Comparison of ENCODE assay signal across 7 mouse cellular contexts in the genomic region with DNA sequence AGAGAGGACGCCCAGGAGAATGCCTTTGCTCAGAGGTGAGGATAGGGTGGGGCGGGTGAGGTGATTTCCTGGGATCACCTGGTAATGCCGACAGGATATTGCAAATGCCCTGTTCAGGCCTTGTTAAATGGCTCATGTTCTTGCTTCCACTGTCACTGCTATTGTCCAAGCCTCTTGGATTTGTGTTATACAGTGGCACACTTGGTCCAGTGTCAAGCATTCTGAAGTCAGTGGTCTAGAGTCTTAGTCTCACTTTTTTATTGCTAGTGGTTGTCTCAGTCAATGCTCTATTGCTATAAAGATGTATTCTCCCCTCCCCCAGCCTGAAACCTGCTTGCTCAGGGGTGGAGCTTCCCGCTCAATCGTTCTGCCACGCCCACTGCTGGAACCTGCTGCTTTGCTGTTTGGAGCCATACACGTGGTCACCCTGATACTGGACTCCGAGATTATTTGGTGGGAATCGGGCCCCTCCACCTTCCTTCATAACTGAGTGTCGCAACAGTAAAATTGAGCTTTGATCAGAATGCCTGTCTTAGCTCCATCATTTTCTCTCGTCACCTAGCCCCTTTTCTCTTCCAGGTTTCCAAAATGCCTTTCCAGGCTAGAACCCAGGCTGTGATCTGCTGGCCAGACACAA. TPM values are rescaled to one million over a fixed set of nuclear protein-coding genes. Genes with fewer than 3 reads are reported as not detected.
A peak's percentile ranks its signal among the peaks of the same experiment; 100 is the strongest.
DNase-seq lines count a peak whose midpoint lies in the region; ATAC-seq and TF ChIP-seq lines count a peak whose summit lies in the region.
"Not testable (repeated sequence)": the region's sequence is repeated elsewhere in the genome, so short reads cannot be mapped to it uniquely, and the experiment has no call there.

No protein-coding gene starts in this region.

- in situ Hi-C loops in CH12.LX (cut with MboI; ENCODE audit: low pct_ligation_motif_present, low pct_unique_long_range_greater_than_20kb, low sequenced_read_pairs) = loop anchor here (5.0 kb wide), 1 partner anchor 77 kb away; no protein-coding TSS in a partner anchor

- DNase-seq in CH12.LX (ENCODE audit: extremely low read depth); forebrain, embryonic 14.5 days (ENCODE audit: low spot score); hindbrain, embryonic 14.5 days (ENCODE audit: low spot score); midbrain, postnatal 0 days (ENCODE audit: low spot score): not testable (repeated sequence)
- peak; percentile 14 for DNase-seq in brain, embryonic 14.5 days (ENCODE audit: low read depth)
- peak; percentile 86 for DNase-seq in midbrain, embryonic 11.5 days (ENCODE audit: low spot score, missing footprints)

- H3K4me3 ChIP-seq in CH12.LX (replicated peaks in 1 of 3; ENCODE audit: low read depth in 2 of 3, low read length in 2 of 3, poor library complexity in 1 of 3) = peak overlapping the region in 2 of 3 experiments; percentile 42 to 47
- not testable (repeated sequence) for H3K4me3 ChIP-seq in forebrain, embryonic 14.5 days (ENCODE audit: low read depth, low read length); hindbrain, embryonic 14.5 days (replicated peaks; ENCODE audit: low read length); intestine, embryonic 16.5 days (ENCODE audit: low read length); midbrain, embryonic 11.5 days (ENCODE audit: low read depth, low read length); midbrain, postnatal 0 days (ENCODE audit: low read depth, low read length)

- not testable (repeated sequence) for H3K9me3 ChIP-seq in CH12.LX (replicated peaks; ENCODE audit: low read length); forebrain, embryonic 14.5 days (replicated peaks; ENCODE audit: control insufficient read depth, low read length); hindbrain, embryonic 14.5 days (ENCODE audit: control insufficient read depth, low read length); intestine, embryonic 16.5 days (ENCODE audit: control insufficient read depth, low read length); midbrain, embryonic 11.5 days (ENCODE audit: control insufficient read depth, low read length); midbrain, postnatal 0 days (ENCODE audit: low read length)

- H3K36me3 ChIP-seq in CH12.LX (replicated peaks in 1 of 2; ENCODE audit: control insufficient read depth in 1 of 2, insufficient read depth in 1 of 2, low read length in 1 of 2); forebrain, embryonic 14.5 days (ENCODE audit: control insufficient read depth, insufficient read depth, low read length); hindbrain, embryonic 14.5 days (replicated peaks; ENCODE audit: control insufficient read depth, insufficient read depth); intestine, embryonic 16.5 days (ENCODE audit: control insufficient read depth, insufficient read depth, low read length); midbrain, embryonic 11.5 days (ENCODE audit: control insufficient read depth, insufficient read depth, low read length); midbrain, postnatal 0 days (ENCODE audit: insufficient read depth, low read length): not testable (repeated sequence)

- not testable (repeated sequence) for H3K27me3 ChIP-seq in CH12.LX (replicated peaks); forebrain, embryonic 14.5 days (replicated peaks; ENCODE audit: control insufficient read depth, insufficient read depth, low read length); hindbrain, embryonic 14.5 days (ENCODE audit: control insufficient read depth, insufficient read depth, low read length); intestine, embryonic 16.5 days (replicated peaks; ENCODE audit: control insufficient read depth, insufficient read depth, low read length); midbrain, embryonic 11.5 days (ENCODE audit: control insufficient read depth, insufficient read depth, low read length); midbrain, postnatal 0 days (ENCODE audit: insufficient read depth, low read length)

- H3K27ac ChIP-seq in CH12.LX (ENCODE audit: insufficient read depth, low read depth) = peak overlapping the region; percentile 53
- peak overlapping the region; percentile 44; the same call in 1 of the 2 replicates for H3K27ac ChIP-seq in forebrain, embryonic 14.5 days (ENCODE audit: low read depth, low read length)
- 0 out of 2 replicates have a peak overlapping the region, but pooled peaks have one; percentile 32 for H3K27ac ChIP-seq in hindbrain, embryonic 14.5 days
- H3K27ac ChIP-seq in intestine, embryonic 16.5 days (ENCODE audit: low read length); midbrain, embryonic 11.5 days (ENCODE audit: low read depth, low read length); midbrain, postnatal 0 days (ENCODE audit: low read depth, low read length): not testable (repeated sequence)

- H3K9ac ChIP-seq in CH12.LX (ENCODE audit: insufficient read depth, low read depth); forebrain, embryonic 14.5 days (ENCODE audit: low read length); hindbrain, embryonic 14.5 days; intestine, embryonic 16.5 days (ENCODE audit: low read depth, low read length); midbrain, embryonic 11.5 days (ENCODE audit: low read length); midbrain, postnatal 0 days (replicated peaks; ENCODE audit: low read length, poor library complexity, severe bottlenecking): not testable (repeated sequence)

- H3K4me2 ChIP-seq in CH12.LX (ENCODE audit: insufficient read depth, low read depth, poor library complexity, severe bottlenecking) = peak overlapping the region; percentile 52
- not testable (repeated sequence) for H3K4me2 ChIP-seq in forebrain, embryonic 14.5 days (ENCODE audit: low read length); intestine, embryonic 16.5 days (ENCODE audit: low read depth, low read length); midbrain, embryonic 11.5 days; midbrain, postnatal 0 days (ENCODE audit: low read depth, low read length, poor library complexity, severe bottlenecking)
- H3K4me2 ChIP-seq in hindbrain, embryonic 14.5 days (replicated peaks) = 0 out of 2 replicates have a peak overlapping the region, but pooled peaks have one; percentile 0

- ATAC-seq in forebrain, embryonic 14.5 days; hindbrain, embryonic 14.5 days (ENCODE audit: low FRiP score); midbrain, embryonic 11.5 days (ENCODE audit: low FRiP score): not testable (repeated sequence)
- peak; percentile 39; the same call in 1 of the 2 replicates for ATAC-seq in intestine, embryonic 16.5 days
- 0 out of 2 replicates have a peak, but pooled peaks have one; percentile 16 for ATAC-seq in midbrain, postnatal 0 days (ENCODE audit: low FRiP score)

- TF ChIP-seq RAD21 in CH12.LX (IDR thresholded peaks at IDR 0.05; ENCODE audit: low read depth, low read length) = not testable (repeated sequence)

- H3K4me1 ChIP-seq in CH12.LX (ENCODE audit: control insufficient read depth in 1 of 2, insufficient read depth in 2 of 2) = peaks cover 34 to 80% of the 10 kb centered on the region in 2 experiments
- H3K4me1 ChIP-seq in forebrain, embryonic 14.5 days (ENCODE audit: control insufficient read depth, insufficient read depth, low read length); intestine, embryonic 16.5 days (ENCODE audit: control insufficient read depth, insufficient read depth, low read length); midbrain, embryonic 11.5 days (ENCODE audit: control insufficient read depth, insufficient read depth, low read length); midbrain, postnatal 0 days (ENCODE audit: insufficient read depth, low read length): not testable (repeated sequence)
- H3K4me1 ChIP-seq in hindbrain, embryonic 14.5 days (replicated peaks; ENCODE audit: control insufficient read depth, insufficient read depth, low read length) = peaks cover 13% of the 10 kb centered on the region

- TF ChIP-seq POLR2A in CH12.LX (IDR thresholded peaks at IDR 0.05; ENCODE audit: low read depth, low read length); brain, embryonic 14.5 days (IDR thresholded peaks at IDR 0.05; ENCODE audit: borderline replicate concordance, extremely low read depth, insufficient read depth, insufficient read length, poor library complexity, severe bottlenecking): not testable (repeated sequence)

- TF ChIP-seq CTCF in CH12.LX (conservative IDR thresholded peaks at IDR 0.05 in 1 of 2, IDR thresholded peaks at IDR 0.05 in 1 of 2; ENCODE audit: low read depth in 2 of 2, low read length in 2 of 2); brain, embryonic 14.5 days (IDR thresholded peaks at IDR 0.05; ENCODE audit: borderline replicate concordance, extremely low read depth, insufficient read depth, insufficient read length); midbrain, postnatal 0 days (IDR thresholded peaks at IDR 0.05): not testable (repeated sequence)

- dilution Hi-C loops in CH12.LX (cut with MboI; ENCODE audit: extremely low pct_ligation_motif_present, extremely low pct_unique_long_range_greater_than_20kb, low sequenced_read_pairs) = not testable (repeated sequence)

- WGBS in forebrain, embryonic 14.5 days = 51% methylated on average over 11 of the region's 11 CpGs
- WGBS in hindbrain, embryonic 14.5 days = 61% methylated on average over 11 of the region's 11 CpGs
- 52% methylated on average over 11 of the region's 11 CpGs for WGBS in intestine, embryonic 16.5 days
- WGBS in midbrain, embryonic 11.5 days = 68% methylated on average over 11 of the region's 11 CpGs
- WGBS in midbrain, postnatal 0 days = 54% methylated on average over 11 of the region's 11 CpGs

- not testable (repeated sequence) for H3K79me2 ChIP-seq in CH12.LX (replicated peaks; ENCODE audit: control insufficient read depth, extremely low read depth, insufficient read depth, poor library complexity, severe bottlenecking)

- not testable (repeated sequence) for TF ChIP-seq EP300 in CH12.LX (IDR thresholded peaks at IDR 0.05; ENCODE audit: low read length)

RNA-seq across cellular contexts. Expression of a gene that starts 51.3 kb away (rescaled TPM):
- total RNA-seq in CH12.LX (2012; rRNA removed) (0.17 and 0.21 TPM in 2 replicates), CH12.LX (2014; rRNA removed) (0.20 and 0.76 TPM in 2 replicates)
- polyA plus RNA-seq in CH12.LX (2012; ENCODE audit: insufficient read length, low read depth) = 0.11 and 0.26 TPM in 2 replicates
- 1.9 and 2.0 TPM in 2 replicates for polyA plus RNA-seq in brain, embryonic 14.5 days (2012; rRNA removed)
- polyA plus RNA-seq in forebrain, embryonic 14.5 days (2014; fragmentation: Nextera tagmentation; extraction: Ambion mirVana) = 1.2 and 1.4 TPM in 2 replicates
- polyA plus RNA-seq in hindbrain, embryonic 14.5 days (2014; fragmentation: Nextera tagmentation; extraction: Ambion mirVana) = 2.7 and 3.4 TPM in 2 replicates
- 6.4 and 6.6 TPM in 2 replicates for polyA plus RNA-seq in intestine, embryonic 16.5 days (2015; fragmentation: Nextera tagmentation; extraction: Ambion mirVana)
- polyA plus RNA-seq in midbrain, embryonic 11.5 days (2014; fragmentation: Nextera tagmentation; extraction: Ambion mirVana) = 0.54 and 0.89 TPM in 2 replicates
- 9.7 and 14.6 TPM in 2 replicates for total RNA-seq in midbrain, postnatal 0 days (2014; rRNA removed)
- 7.3 and 10.0 TPM in 2 replicates for polyA plus RNA-seq in midbrain, postnatal 0 days (2015; fragmentation: Nextera tagmentation; extraction: Ambion mirVana)
